Mouse (Mus musculus): Measurements from ENCODE around the gene Vmn1r82. TPM values are rescaled to one million over a fixed set of nuclear protein-coding genes. Genes with fewer than 3 reads are reported as not detected.

The Vmn1r82 gene
- not detected for polyA plus RNA-seq (2012; fragmentation: generic; extraction: Trizol)

- Histone ChIP-seq H3K27me3 (ENCODE audit: control insufficient read depth, insufficient read depth, insufficient read length) (no peaks in the 10 kb centered on the region), H3K79me2 (ENCODE audit: control insufficient read depth, insufficient read depth) (no peaks in the 10 kb centered on the region), H3K4me2 (ENCODE audit: low read depth) (no peak within 1 kb of the TSS), H3K4me3 (no peak within 1 kb of the TSS), H3ac (ENCODE audit: control insufficient read depth, insufficient read length) (no peak within 1 kb of the TSS), H3K36me3 (ENCODE audit: control insufficient read depth, insufficient read depth) (no peaks in the 10 kb centered on the region)
- TF ChIP-seq REST (IDR thresholded peaks at IDR 0.05; ENCODE audit: insufficient read depth, insufficient read length) (no peak), TCF3 (IDR thresholded peaks at IDR 0.05; ENCODE audit: insufficient read length, low read depth) (no peak), MAX (IDR thresholded peaks at IDR 0.05; ENCODE audit: low read depth) (no peak), MYOD1 (IDR thresholded peaks at IDR 0.05; ENCODE audit: control insufficient read depth in 1 of 3, insufficient read length in 2 of 3, low read depth in 2 of 3) (no peak), E2F4 (IDR thresholded peaks at IDR 0.05; ENCODE audit: insufficient read depth) (no peak), SRF (IDR thresholded peaks at IDR 0.05; ENCODE audit: control insufficient read depth, insufficient read length, low read depth) (no peak), POLR2AphosphoS2 (IDR thresholded peaks at IDR 0.05; ENCODE audit: insufficient read length, low read depth) (no peak), POLR2A (IDR thresholded peaks at IDR 0.05; ENCODE audit: insufficient read length, low read depth) (no peak), TCF12 (IDR thresholded peaks at IDR 0.05; ENCODE audit: insufficient read depth, poor library complexity, severe bottlenecking) (no peak), USF1 (IDR thresholded peaks at IDR 0.05; ENCODE audit: low read depth) (no peak), MYOG (IDR thresholded peaks at IDR 0.05; ENCODE audit: control insufficient read depth in 1 of 3, insufficient read depth in 1 of 3, insufficient read length in 2 of 3, low read depth in 2 of 3) (no peak), CEBPB (IDR thresholded peaks at IDR 0.05; ENCODE audit: insufficient read depth, poor library complexity, severe bottlenecking) (no peak)
Observed at GRCm38 (mm10) chr7:12300130-12300529, at the start of gene Vmn1r82. Vmn1r82 (plus strand) TSS chr7:12300430.

- Histone ChIP-seq H3K27me3 (ENCODE audit: control insufficient read depth, insufficient read depth, insufficient read length) (no peaks in the 10 kb centered on the region), H3K36me3 (ENCODE audit: control insufficient read depth, insufficient read depth) (no peaks in the 10 kb centered on the region), H3ac (ENCODE audit: control insufficient read depth, insufficient read length) (no peak within 1 kb of the TSS), H3K4me2 (ENCODE audit: low read depth) (no peak within 1 kb of the TSS), H3K79me2 (ENCODE audit: control insufficient read depth, insufficient read depth) (no peaks in the 10 kb centered on the region), H3K4me3 (no peak within 1 kb of the TSS)
- TF ChIP-seq MYOG (IDR thresholded peaks at IDR 0.05; ENCODE audit: control insufficient read depth in 1 of 3, insufficient read depth in 1 of 3, insufficient read length in 2 of 3, low read depth in 2 of 3) (no peak), TCF3 (IDR thresholded peaks at IDR 0.05; ENCODE audit: insufficient read length, low read depth) (no peak), MYOD1 (IDR thresholded peaks at IDR 0.05; ENCODE audit: control insufficient read depth in 1 of 3, insufficient read length in 2 of 3, low read depth in 2 of 3) (no peak), TCF12 (IDR thresholded peaks at IDR 0.05; ENCODE audit: insufficient read depth, poor library complexity, severe bottlenecking) (no peak), SRF (IDR thresholded peaks at IDR 0.05; ENCODE audit: control insufficient read depth, insufficient read length, low read depth) (no peak), E2F4 (IDR thresholded peaks at IDR 0.05; ENCODE audit: insufficient read depth) (no peak), REST (IDR thresholded peaks at IDR 0.05; ENCODE audit: insufficient read depth, insufficient read length) (no peak), POLR2AphosphoS2 (IDR thresholded peaks at IDR 0.05; ENCODE audit: insufficient read length, low read depth) (no peak)
Observed at GRCm38 (mm10) chr7:12268169-12268568, 32.1 kb upstream of the Vmn1r82 start, which contains the start of gene Vmn1r81. Vmn1r81 (minus strand) TSS chr7:12268269.

- no peak within 1 kb of the TSS for H3ac ChIP-seq (ENCODE audit: control insufficient read depth, insufficient read length)
- H3K4me3 ChIP-seq = no peak within 1 kb of the TSS
- H3K4me2 ChIP-seq (ENCODE audit: low read depth) = no peak within 1 kb of the TSS
- no peaks in the 10 kb centered on the region for H3K36me3 ChIP-seq (ENCODE audit: control insufficient read depth, insufficient read depth)
- H3K79me2 ChIP-seq (ENCODE audit: control insufficient read depth, insufficient read depth) = no peaks in the 10 kb centered on the region
- no peak for TF ChIP-seq POLR2A (IDR thresholded peaks at IDR 0.05; ENCODE audit: insufficient read length, low read depth)
- no peak for TF ChIP-seq TCF3 (IDR thresholded peaks at IDR 0.05; ENCODE audit: insufficient read length, low read depth)
- H3K27me3 ChIP-seq (ENCODE audit: control insufficient read depth, insufficient read depth, insufficient read length) = no peaks in the 10 kb centered on the region
Observed at GRCm38 (mm10) chr7:12329381-12329780, 29.2 kb downstream of the Vmn1r82 start, which contains the start of gene Vmn1r83. Vmn1r83 (minus strand) TSS chr7:12329481.

Other genes starting within 250 kb of the Vmn1r82 start
- gene Vmn1r78, start 150.2 kb upstream of the Vmn1r82 start, polyA plus RNA-seq (2012; fragmentation: generic; extraction: Trizol) = not detected
- gene Vmn1r79, start 129.2 kb upstream of the Vmn1r82 start, polyA plus RNA-seq (2012; fragmentation: generic; extraction: Trizol) = not detected
- not detected for gene Vmn1r80, start 111.1 kb upstream of the Vmn1r82 start, polyA plus RNA-seq (2012; fragmentation: generic; extraction: Trizol)
- gene Vmn1r81, start 32.2 kb upstream of the Vmn1r82 start, polyA plus RNA-seq (2012; fragmentation: generic; extraction: Trizol) = not detected
- not detected for gene Vmn1r83, start 29.1 kb downstream of the Vmn1r82 start, polyA plus RNA-seq (2012; fragmentation: generic; extraction: Trizol)
- gene Vmn1r84, start 68.8 kb downstream of the Vmn1r82 start, polyA plus RNA-seq (2012; fragmentation: generic; extraction: Trizol) = not detected
- 0.48 TPM for gene Zfp551, start 122.3 kb downstream of the Vmn1r82 start, polyA plus RNA-seq (2012; fragmentation: generic; extraction: Trizol)
- gene Zfp606, start 177.9 kb downstream of the Vmn1r82 start, polyA plus RNA-seq (2012; fragmentation: generic; extraction: Trizol) = 1.5 TPM
- not detected for gene 2900092C05Rik, start 212.1 kb downstream of the Vmn1r82 start, polyA plus RNA-seq (2012; fragmentation: generic; extraction: Trizol)